16 mouse cellular contexts compared by ENCODE assay signal in genomic region chr19:60199152-60199551, GRCm38 (mm10).
"Had no signal": no experiment of that assay in that cellular context is flagged by ENCODE, and none has a peak within 500 bp of the region (broad histone marks: within the 10 kb centered on the region; RNA-seq: fewer than 3 reads in every experiment).

No protein-coding gene starts in this region.

- H3K36me3 ChIP-seq: stomach, embryonic 15.5 days had no signal

- H3K4me1 ChIP-seq: stomach, embryonic 15.5 days had no signal

- H3K9me3 ChIP-seq: neural tube, embryonic 13.5 days; neural tube, embryonic 15.5 days; stomach, embryonic 15.5 days had no signal

- DNase-seq: retina, postnatal 1 day; right cerebral cortex, adult 18-20 months; right cerebral cortex, postnatal 14 days; right cerebral cortex, postnatal 25 days; right cerebral cortex, postnatal 4 days; spleen, adult 18-20 months; thymus, adult 18-20 months; thymus, adult 2 months; thymus, postnatal 14 days; thymus, postnatal 25 days; thymus, postnatal 36 days; thymus, postnatal 4 days had no signal

- H3K27ac ChIP-seq: neural tube, embryonic 13.5 days; neural tube, embryonic 15.5 days; stomach, embryonic 15.5 days; stomach, postnatal 0 days had no signal

- H3K27me3 ChIP-seq: neural tube, embryonic 13.5 days; neural tube, embryonic 15.5 days; stomach, embryonic 15.5 days had no signal

- H3K9ac ChIP-seq: neural tube, embryonic 13.5 days; neural tube, embryonic 15.5 days; stomach, embryonic 15.5 days had no signal

- H3K4me3 ChIP-seq: neural tube, embryonic 13.5 days; neural tube, embryonic 15.5 days; stomach, embryonic 15.5 days had no signal
